Mouse (Mus musculus): Measurements from ENCODE around the gene Vmn1r175. TPM values are rescaled to one million over a fixed set of nuclear protein-coding genes. Genes with fewer than 3 reads are reported as not detected.
"Not testable (repeated sequence)": the region's sequence is repeated elsewhere in the genome, so short reads cannot be mapped to it uniquely, and the experiment has no call there.

Vmn1r175 gene
- not detected for total RNA-seq (2022)

DNA sequence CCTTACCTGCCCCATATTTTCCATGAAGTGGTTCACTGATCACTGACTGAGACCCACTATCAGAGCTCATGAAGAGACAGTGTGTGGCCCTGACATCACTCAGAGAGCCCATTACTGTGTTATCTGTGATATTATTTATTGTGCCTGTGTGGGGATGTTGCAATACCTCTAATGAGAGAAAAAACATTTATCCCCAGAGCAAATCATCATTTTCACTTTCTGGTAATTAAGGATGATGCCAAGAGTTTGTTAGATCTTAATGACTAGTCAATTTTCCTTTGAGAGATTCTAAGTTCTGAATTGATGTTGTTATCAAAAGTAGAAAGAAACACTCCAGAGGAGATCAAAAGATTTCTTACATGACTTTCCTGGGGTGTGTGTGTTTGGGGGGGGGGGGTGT, at the start of gene Vmn1r175:
Vmn1r175 (minus strand) TSS at position 101 of the 400 bp plus-strand sequence.
- DNase-seq (ENCODE audit: low spot score in 2 of 2), result not testable (repeated sequence)

DNA sequence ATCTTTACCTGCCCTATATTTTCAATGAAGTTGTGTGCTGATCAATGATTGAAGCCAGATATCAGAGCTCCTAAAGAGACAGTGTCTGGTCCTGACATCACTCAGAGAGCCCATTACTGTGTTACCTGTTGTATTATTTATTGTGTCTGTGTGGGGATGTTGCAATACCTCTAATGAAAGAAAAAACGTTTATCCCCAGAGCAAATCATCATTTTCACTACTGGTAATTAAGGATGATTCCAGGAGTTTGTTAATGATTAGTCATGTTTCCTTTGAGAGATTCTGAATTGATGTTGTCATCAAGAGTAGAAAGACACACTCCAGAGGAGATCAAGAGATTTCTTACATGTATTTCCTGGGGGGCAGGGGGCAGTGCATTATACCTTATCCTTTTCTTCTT, 26.8 kb upstream of the Vmn1r175 start, which contains the start of gene Vmn1r176:
Vmn1r176 (minus strand) TSS at position 101 of the 400 bp plus-strand sequence.
- not testable (repeated sequence) for DNase-seq (ENCODE audit: low spot score in 2 of 2)

DNA sequence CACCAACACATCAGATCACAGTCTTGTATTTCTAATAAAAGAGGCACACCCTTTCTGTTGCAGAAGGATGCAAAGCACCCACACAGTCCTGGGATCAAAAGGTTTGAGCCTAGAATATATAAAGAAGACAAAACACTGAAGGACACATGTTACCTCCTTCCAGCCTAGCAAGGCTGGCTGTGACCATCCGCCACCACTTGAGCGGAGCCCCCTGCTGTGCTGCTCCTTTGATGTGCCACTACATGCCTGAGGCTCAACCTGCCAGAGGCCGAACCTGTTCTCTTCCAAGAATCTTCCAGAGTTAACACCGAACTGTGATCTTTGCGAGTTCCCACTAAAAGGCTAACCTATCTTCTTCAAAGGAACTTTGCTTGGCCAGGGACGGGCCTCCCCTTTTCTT, 25.9 kb downstream of the Vmn1r175 start:
- no peak for DNase-seq (ENCODE audit: low spot score in 2 of 2)

Other genes starting within 250 kb of the Vmn1r175 start
- not detected for gene Vmn1r169, start 235.1 kb downstream of the Vmn1r175 start, total RNA-seq (2022)
- not detected for gene Vmn1r170, start 204.5 kb downstream of the Vmn1r175 start, total RNA-seq (2022)
- gene Vmn1r171, start 179.9 kb downstream of the Vmn1r175 start, total RNA-seq (2022), result not detected
- gene Vmn1r172, start 152.3 kb downstream of the Vmn1r175 start, total RNA-seq (2022), result not detected
- gene Vmn1r173, start 109.9 kb downstream of the Vmn1r175 start, total RNA-seq (2022), result not detected
- not detected for gene Vmn1r174, start 58.4 kb downstream of the Vmn1r175 start, total RNA-seq (2022)
- gene Vmn1r176, start 26.7 kb upstream of the Vmn1r175 start, total RNA-seq (2022), result not detected
- not detected for gene Vmn1r177, start 55.8 kb upstream of the Vmn1r175 start, total RNA-seq (2022)
- not detected for gene Vmn1r178, start 81.4 kb upstream of the Vmn1r175 start, total RNA-seq (2022)
- not detected for gene Vmn1r179, start 116.3 kb upstream of the Vmn1r175 start, total RNA-seq (2022)
- not detected for gene Vmn1r180, start 140.0 kb upstream of the Vmn1r175 start, total RNA-seq (2022)
- gene Vmn1r181, start 164.0 kb upstream of the Vmn1r175 start, total RNA-seq (2022), result not detected
- gene V1rd19, start 191.0 kb upstream of the Vmn1r175 start, total RNA-seq (2022), result not detected
- gene Vmn1r183, start 242.6 kb upstream of the Vmn1r175 start, total RNA-seq (2022), result under 1 TPM in 1 of 4 experiments, not detected in 3; 0.04 TPM